Mouse (Mus musculus): ENCODE data around the gene D10Jhu81e. TPM values are rescaled to one million over a fixed set of nuclear protein-coding genes. Genes with fewer than 3 reads are reported as not detected.

The D10Jhu81e gene
- total RNA-seq, 2 experiments from 2014 or later, result 380 to 389 TPM

Other genes with a start within 250 kb of the D10Jhu81e start
- 1 to 10 TPM in 1 of 2 experiments, under 1 TPM in 1; 0.34 to 1.5 TPM for gene Trpm2, start 199.2 kb downstream of the D10Jhu81e start, total RNA-seq (2021)
- 10 to 100 TPM in 1 of 2 experiments, 1 to 10 TPM in 1; 8.1 to 10.2 TPM for gene 1810043G02Rik, start 191.3 kb downstream of the D10Jhu81e start, total RNA-seq (2021)
- gene Pfkl, start 159.7 kb downstream of the D10Jhu81e start, total RNA-seq (2021), result 100 to 1,000 TPM; 104 to 107 TPM
- not detected for gene Dnmt3l, start 127.8 kb downstream of the D10Jhu81e start, total RNA-seq (2021)
- gene Aire, start 126.2 kb downstream of the D10Jhu81e start, total RNA-seq (2021), result under 1 TPM in 1 of 2 experiments, not detected in 1; 0.12 TPM
- gene Icosl, start 100.5 kb downstream of the D10Jhu81e start, total RNA-seq (2021), result 1 to 10 TPM; 5.5 to 6.0 TPM
- gene Pwp2, start 15.4 kb upstream of the D10Jhu81e start, total RNA-seq (2021), result 1 to 10 TPM; 7.0 to 8.2 TPM
- gene Trappc10, start 74.9 kb upstream of the D10Jhu81e start, total RNA-seq (2021), result 10 to 100 TPM; 42.0 to 42.8 TPM
- 100 to 1,000 TPM; 246 to 265 TPM for gene Agpat3, start 182.7 kb upstream of the D10Jhu81e start, total RNA-seq (2021)
- gene Rrp1, start 243.3 kb upstream of the D10Jhu81e start, total RNA-seq (2021), result 100 to 1,000 TPM in 1 of 2 experiments, 10 to 100 TPM in 1; 100.0 to 104 TPM